Mouse (Mus musculus) stomach, embryonic 15.5 days (tissue): ENCODE results near the gene Cdca7l. TPM values are rescaled to one million over a fixed set of nuclear protein-coding genes. Genes with fewer than 3 reads are reported as not detected.

Experiments used
- ATAC-seq: fragments of 200-750 bp; cut with Nextera tagmentation; 2 replicates; pipeline ENCODE4 v1.8.0; 2017; ENCODE audit warnings: low read depth, moderate number of reproducible peaks, moderate TSS enrichment; ENCODE audit not compliant: insufficient read depth, low FRiP score
- H3K27ac ChIP-seq: fragments of 300-500 bp; sonication (generic); 2 replicates; pipeline ENCODE4 v1.5.1; 2015; ENCODE audit warnings: mild to moderate bottlenecking, inconsistent platforms
- H3K27me3 ChIP-seq: fragments of 300-500 bp; sonication (generic); replicated peaks from 2 replicates; pipeline ENCODE4 v1.6.1; 2015; ENCODE audit warnings: inconsistent platforms
- H3K36me3 ChIP-seq: fragments of 300-500 bp; sonication (generic); 2 replicates; pipeline ENCODE4 v1.6.1; 2015; ENCODE audit warnings: inconsistent platforms
- H3K4me1 ChIP-seq: fragments of 300-500 bp; sonication (generic); 2 replicates; pipeline ENCODE4 v1.6.1; 2015; ENCODE audit warnings: inconsistent platforms
- H3K4me2 ChIP-seq: fragments of 300-500 bp; sonication (generic); 2 replicates; pipeline ENCODE4 v1.6.1; 2015; ENCODE audit warnings: mild to moderate bottlenecking, inconsistent platforms
- H3K4me3 ChIP-seq: fragments of 300-500 bp; sonication (generic); replicated peaks from 2 replicates; pipeline ENCODE4 v1.5.1; 2015; ENCODE audit warnings: inconsistent platforms
- H3K9ac ChIP-seq: fragments of 300-500 bp; sonication (generic); 2 replicates; pipeline ENCODE4 v1.6.1; 2015; ENCODE audit warnings: inconsistent platforms
- H3K9me3 ChIP-seq: fragments of 300-500 bp; sonication (generic); 2 replicates; pipeline ENCODE4 v1.6.1; 2016; ENCODE audit warnings: inconsistent platforms
- WGBS: fragments of 180-500 bp; shearing (Covaris S2); methylation state at CpG from one replicate; pipeline ENCODE4 v1.1.7; 2015; 5-methylcytosine and 5-hydroxymethylcytosine counted together
- polyA plus RNA-seq: library from polyadenylated mRNA; unstranded; fragments of >200 nt; fragmentation: Nextera tagmentation; extraction: Ambion mirVana; gene quantifications from 2 replicates; pipeline ENCODE4 v1.2.1, GENCODE M21; 2015

Cdca7l gene
- polyA plus RNA-seq, 1 experiment from 2014 or later = 42.5 TPM

DNA sequence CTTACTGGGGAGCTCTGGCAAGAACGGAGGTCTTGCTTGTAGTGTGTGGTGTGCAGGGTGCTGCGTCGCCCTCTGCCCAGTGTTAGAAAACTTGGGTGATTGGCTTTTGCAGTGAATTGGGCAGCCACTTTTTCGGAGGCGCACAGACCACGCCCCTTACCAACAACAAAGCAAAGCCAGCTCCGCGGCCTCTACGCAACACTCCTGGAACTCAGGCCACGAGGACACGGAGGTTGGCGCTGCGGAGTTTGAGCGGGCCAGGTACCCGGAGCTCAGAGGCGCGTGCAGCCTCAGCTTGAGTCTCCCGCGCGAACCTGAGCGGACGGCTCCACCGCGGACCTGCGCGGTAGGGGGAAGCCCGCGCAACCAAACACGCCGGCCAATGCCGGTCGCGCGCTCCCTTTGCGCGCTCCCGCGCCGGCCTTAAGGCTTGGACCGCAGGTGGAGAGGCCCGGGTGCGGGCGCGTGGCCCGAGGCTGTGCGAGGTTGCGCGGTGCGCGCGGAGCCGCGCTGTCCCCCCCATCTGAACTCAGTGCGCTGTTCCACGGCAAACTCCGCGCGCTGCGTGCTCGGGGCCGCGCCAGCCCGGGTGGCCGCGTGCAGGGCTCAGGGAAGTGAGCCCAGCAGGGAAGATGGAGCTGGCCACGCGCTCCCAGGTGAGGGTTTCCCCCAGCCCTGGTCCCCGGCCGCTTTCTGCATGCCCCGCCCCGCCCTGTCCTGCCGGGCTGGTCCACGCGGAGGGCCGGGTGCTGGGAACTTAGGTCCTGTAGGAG is 39.4 kb downstream of the Cdca7l start:
- ATAC-seq = peak; percentile 95
- H3K27me3 ChIP-seq = no peaks in the 10 kb centered on the region
- WGBS = under 1% methylated on average over 69 of the region's 75 CpGs
- peak overlapping the region; percentile 93 for H3K4me2 ChIP-seq
- no peaks in the 10 kb centered on the region for H3K36me3 ChIP-seq
- H3K9me3 ChIP-seq = no peaks in the 10 kb centered on the region
- peak overlapping the region; percentile 73 for H3K27ac ChIP-seq
- H3K9ac ChIP-seq = peak overlapping the region; percentile 66
- peak overlapping the region; percentile 87 for H3K4me3 ChIP-seq
- H3K4me1 ChIP-seq = no peaks in the 10 kb centered on the region

- H3K9me3 ChIP-seq = no peaks in the 10 kb centered on the region
- no peaks in the 10 kb centered on the region for H3K36me3 ChIP-seq
- H3K9ac ChIP-seq = peak overlapping the region; percentile 66
- H3K4me1 ChIP-seq = no peaks in the 10 kb centered on the region
- H3K27me3 ChIP-seq = no peaks in the 10 kb centered on the region
- H3K4me3 ChIP-seq = peak overlapping the region; percentile 87
- under 1% methylated on average over 15 of the region's 15 CpGs for WGBS
- no peak; the same call in 1 of the 2 replicates for ATAC-seq
- H3K27ac ChIP-seq = peak overlapping the region; percentile 73
- peak overlapping the region; percentile 93 for H3K4me2 ChIP-seq
These were observed 40.0 kb downstream of the Cdca7l start for GRCm38 (mm10) chr12:117844075-117844408.

DNA sequence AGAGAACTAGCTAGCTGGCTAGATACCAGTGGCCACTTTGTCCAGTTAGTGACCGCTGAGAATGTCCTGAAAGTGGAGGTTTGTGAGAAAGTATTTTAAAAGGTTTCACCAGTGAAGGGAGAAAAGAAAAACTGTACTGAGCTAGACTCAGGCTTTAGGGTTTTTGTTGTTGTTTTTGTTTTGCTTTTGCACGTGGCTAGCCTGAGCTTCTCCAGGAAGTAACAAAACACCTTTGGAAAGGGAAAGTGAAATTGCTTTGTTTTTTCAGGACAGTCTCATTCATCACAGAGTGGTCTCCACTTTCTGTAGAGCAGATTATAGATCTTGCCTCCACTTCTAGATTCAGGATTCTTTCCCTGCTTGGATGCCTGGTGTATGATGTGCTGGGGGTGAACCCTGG is 40.8 kb downstream of the Cdca7l start:
- Histone ChIP-seq H3K4me3 (peak overlapping the region; percentile 87), H3K36me3 (no peaks in the 10 kb centered on the region), H3K9ac (no peak overlapping the region), H3K27ac (no peak overlapping the region), H3K9me3 (no peaks in the 10 kb centered on the region), H3K27me3 (no peaks in the 10 kb centered on the region), H3K4me2 (peak overlapping the region; percentile 93), H3K4me1 (no peaks in the 10 kb centered on the region)
- ATAC-seq = no peak
- 34% methylated on average over 2 of the region's 2 CpGs for WGBS

DNA sequence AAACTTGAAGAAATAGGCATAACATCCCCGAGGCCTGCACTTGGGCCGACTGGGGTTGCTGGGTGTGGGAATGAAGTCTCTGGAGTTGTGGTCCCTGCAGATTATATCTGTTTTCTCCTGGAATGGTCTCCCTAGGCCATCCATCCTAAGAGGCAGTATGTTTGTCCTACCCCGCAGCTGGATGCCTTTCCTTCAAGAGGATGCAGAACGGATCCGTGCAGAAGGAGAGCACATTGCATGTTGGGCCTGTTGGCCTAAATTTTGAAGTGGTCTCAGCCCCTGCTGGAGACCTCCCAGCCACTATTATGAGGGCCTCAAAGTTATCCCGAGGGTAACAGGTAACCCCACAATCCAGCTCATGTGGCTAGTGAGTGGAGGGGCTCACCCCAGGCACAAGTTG is 44.5 kb downstream of the Cdca7l start:
- no peaks in the 10 kb centered on the region for H3K27me3 ChIP-seq
- no peak for ATAC-seq
- H3K4me3 ChIP-seq = no peak overlapping the region
- 94% methylated on average over 6 of the region's 6 CpGs for WGBS
- H3K36me3 ChIP-seq = no peaks in the 10 kb centered on the region
- H3K27ac ChIP-seq = no peak overlapping the region
- H3K4me1 ChIP-seq = no peaks in the 10 kb centered on the region
- no peak overlapping the region for H3K9ac ChIP-seq
- no peak overlapping the region for H3K4me2 ChIP-seq
- no peaks in the 10 kb centered on the region for H3K9me3 ChIP-seq

- H3K4me3 ChIP-seq = no peak overlapping the region
- H3K36me3 ChIP-seq = no peaks in the 10 kb centered on the region
- ATAC-seq = no peak
- no peak overlapping the region for H3K27ac ChIP-seq
- no peak overlapping the region for H3K9ac ChIP-seq
- H3K27me3 ChIP-seq = no peaks in the 10 kb centered on the region
- WGBS = 61% methylated on average over 10 of the region's 10 CpGs
- H3K4me1 ChIP-seq = no peaks in the 10 kb centered on the region
- no peaks in the 10 kb centered on the region for H3K9me3 ChIP-seq
- no peak overlapping the region for H3K4me2 ChIP-seq
These were observed 46.4 kb downstream of the Cdca7l start for GRCm38 (mm10) chr12:117850472-117850871.

DNA sequence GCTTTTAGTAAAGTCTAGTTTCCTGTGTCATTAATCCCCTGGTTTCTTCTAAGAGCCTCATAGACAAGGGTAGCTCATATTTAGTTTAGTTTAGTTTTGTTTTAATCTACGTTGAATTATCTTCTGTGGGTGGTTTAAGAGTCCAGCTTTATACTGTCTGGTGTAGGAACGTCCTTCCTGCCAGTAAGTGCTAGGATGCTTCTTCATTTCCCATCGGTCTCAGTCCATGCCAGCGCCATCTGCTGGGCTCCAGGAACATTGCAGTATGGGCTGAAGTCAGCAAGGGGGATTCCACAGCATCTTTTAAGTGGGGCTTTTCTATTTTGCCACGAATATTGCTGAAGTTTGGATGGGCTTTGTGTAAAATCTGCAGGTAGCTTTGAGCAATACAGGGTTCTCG is 49.2 kb downstream of the Cdca7l start:
- H3K4me2 ChIP-seq = no peak overlapping the region
- no peak overlapping the region for H3K27ac ChIP-seq
- H3K27me3 ChIP-seq = no peaks in the 10 kb centered on the region
- 20% methylated on average over 6 of the region's 6 CpGs for WGBS
- no peak; the same call in 1 of the 2 replicates for ATAC-seq
- no peak overlapping the region for H3K9ac ChIP-seq
- H3K36me3 ChIP-seq = no peaks in the 10 kb centered on the region
- H3K9me3 ChIP-seq = no peaks in the 10 kb centered on the region
- H3K4me1 ChIP-seq = no peaks in the 10 kb centered on the region
- no peak overlapping the region for H3K4me3 ChIP-seq

DNA sequence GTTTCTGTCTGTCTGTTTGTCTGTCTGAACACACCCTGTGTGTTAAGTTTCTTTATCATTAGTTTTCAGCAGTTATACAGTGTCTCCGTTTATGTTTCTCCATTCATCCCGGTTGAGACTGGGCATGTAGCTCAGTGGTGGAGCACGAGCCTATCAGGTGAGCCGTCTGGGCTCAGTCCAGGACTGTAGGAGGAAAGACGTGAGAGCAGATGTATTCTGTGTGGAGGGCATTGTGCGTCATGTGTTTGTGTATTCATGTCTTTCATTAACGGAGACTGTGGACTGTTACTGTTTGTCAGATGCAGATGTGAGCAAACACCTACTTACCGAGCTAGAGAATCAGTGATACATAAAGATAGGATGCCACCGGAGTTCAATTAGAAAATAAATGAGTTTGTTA is 52.9 kb downstream of the Cdca7l start:
- Histone ChIP-seq H3K4me2 (no peak overlapping the region), H3K4me3 (no peak overlapping the region), H3K9ac (no peak overlapping the region), H3K27ac (no peak overlapping the region), H3K4me1 (no peaks in the 10 kb centered on the region), H3K9me3 (no peaks in the 10 kb centered on the region), H3K36me3 (no peaks in the 10 kb centered on the region), H3K27me3 (no peaks in the 10 kb centered on the region)
- ATAC-seq = no peak
- WGBS = 57% methylated on average over 9 of the region's 9 CpGs

GRCm38 (mm10) chr12:117857884-117858283 is 53.8 kb downstream of the Cdca7l start:
- H3K9me3 ChIP-seq = no peaks in the 10 kb centered on the region
- no peaks in the 10 kb centered on the region for H3K36me3 ChIP-seq
- H3K27ac ChIP-seq = no peak overlapping the region
- no peaks in the 10 kb centered on the region for H3K4me1 ChIP-seq
- WGBS = 79% methylated on average over 6 of the region's 6 CpGs
- H3K4me2 ChIP-seq = no peak overlapping the region
- no peak for ATAC-seq
- no peak overlapping the region for H3K9ac ChIP-seq
- H3K27me3 ChIP-seq = no peaks in the 10 kb centered on the region
- no peak overlapping the region for H3K4me3 ChIP-seq

DNA sequence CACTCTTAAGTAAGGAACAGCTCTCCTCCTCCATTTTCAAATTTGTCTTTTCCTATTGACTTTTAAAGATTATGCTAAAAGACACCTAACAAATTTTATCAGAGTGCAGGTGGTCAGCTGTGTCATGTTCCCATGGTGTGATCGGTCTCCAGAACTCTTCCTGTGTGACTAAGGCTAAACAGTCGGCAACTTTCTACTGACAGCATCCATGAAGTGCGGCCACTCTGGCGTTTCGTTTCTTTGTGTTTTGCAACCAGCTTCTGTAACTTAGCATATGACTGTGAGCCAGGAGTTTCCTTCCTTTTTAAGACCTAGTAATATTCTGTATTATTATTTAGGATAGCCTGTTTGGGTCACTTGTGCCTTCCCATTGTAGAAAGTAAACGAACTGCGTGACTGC is 56.8 kb downstream of the Cdca7l start:
- no peaks in the 10 kb centered on the region for H3K4me1 ChIP-seq
- H3K9ac ChIP-seq = no peak overlapping the region
- H3K9me3 ChIP-seq = no peaks in the 10 kb centered on the region
- 68% methylated on average over 7 of the region's 7 CpGs for WGBS
- no peak for ATAC-seq
- H3K27me3 ChIP-seq = no peaks in the 10 kb centered on the region
- no peak overlapping the region for H3K4me3 ChIP-seq
- H3K27ac ChIP-seq = no peak overlapping the region
- H3K4me2 ChIP-seq = no peak overlapping the region
- H3K36me3 ChIP-seq = no peaks in the 10 kb centered on the region

GRCm38 (mm10) chr12:117861249-117861648 is 57.2 kb downstream of the Cdca7l start:
- 71% methylated on average over 3 of the region's 3 CpGs for WGBS
- Histone ChIP-seq H3K4me2 (no peak overlapping the region), H3K4me3 (no peak overlapping the region), H3K9me3 (no peaks in the 10 kb centered on the region), H3K4me1 (no peaks in the 10 kb centered on the region), H3K9ac (no peak overlapping the region), H3K36me3 (no peaks in the 10 kb centered on the region), H3K27me3 (no peaks in the 10 kb centered on the region), H3K27ac (no peak overlapping the region)
- ATAC-seq = no peak

DNA sequence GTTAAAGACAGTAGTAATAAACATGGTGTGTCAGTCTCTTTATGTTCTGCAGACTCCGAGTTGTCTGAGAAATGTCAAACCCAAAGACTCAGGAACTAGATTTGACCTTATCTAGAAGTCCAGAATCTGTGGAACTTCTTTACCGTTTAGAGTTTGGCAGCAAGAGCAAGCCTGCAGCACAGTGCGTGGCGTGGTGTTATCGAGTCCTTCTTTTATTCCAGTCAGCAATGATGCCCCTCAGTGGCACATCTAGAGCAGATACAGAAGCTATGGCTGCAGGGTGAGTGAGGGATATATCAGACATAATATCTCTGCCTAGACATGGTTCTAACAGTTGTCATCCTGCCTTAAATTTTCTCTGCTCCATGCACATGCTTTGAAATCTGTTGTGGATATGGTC is 58.6 kb downstream of the Cdca7l start:
- no peak for ATAC-seq
- no peak overlapping the region for H3K9ac ChIP-seq
- H3K9me3 ChIP-seq = no peaks in the 10 kb centered on the region
- H3K4me2 ChIP-seq = no peak overlapping the region
- no peaks in the 10 kb centered on the region for H3K4me1 ChIP-seq
- H3K27me3 ChIP-seq = no peaks in the 10 kb centered on the region
- no peak overlapping the region for H3K4me3 ChIP-seq
- WGBS = 69% methylated on average over 5 of the region's 5 CpGs
- H3K27ac ChIP-seq = no peak overlapping the region
- H3K36me3 ChIP-seq = no peaks in the 10 kb centered on the region

GRCm38 (mm10) chr12:117867708-117868564 is 63.8 kb downstream of the Cdca7l start:
- H3K27me3 ChIP-seq = no peaks in the 10 kb centered on the region

More at GRCm38 (mm10) chr12:117867708-117868564, 63.8 kb downstream of the Cdca7l start:
- Histone ChIP-seq H3K4me3 (no peak overlapping the region), H3K27ac (no peak overlapping the region; the same call in 1 of the 2 replicates), H3K36me3 (peaks cover 16% of the 10 kb centered on the region), H3K9me3 (no peaks in the 10 kb centered on the region), H3K9ac (no peak overlapping the region), H3K4me1 (no peaks in the 10 kb centered on the region), H3K4me2 (no peak overlapping the region)
- ATAC-seq = no peak
- WGBS = 78% methylated on average over 4 of the region's 4 CpGs
